Mouse (Mus musculus) megakaryocyte, embryonic 14.5 days (primary cell): ENCODE results near the gene Tulp2.
"Not testable (repeated sequence)": the region's sequence is repeated elsewhere in the genome, so short reads cannot be mapped to it uniquely, and the experiment has no call there.

Source experiments
- FLI1 ChIP-seq: IDR thresholded peaks from 2 replicates; pipeline ENCODE4 v1.6.1; 2012; ENCODE audit warnings: low read length, inconsistent platforms, mixed read lengths
- GATA1 ChIP-seq: IDR thresholded peaks from 3 replicates; pipeline ENCODE4 v1.6.1; 2012; ENCODE audit warnings: mixed read lengths, low read length, inconsistent platforms, borderline replicate concordance

- not testable (repeated sequence) for TF ChIP-seq GATA1, FLI1
These were observed 3.3 kb downstream of the Tulp2 start for GRCm38 (mm10) chr7:45484985-45485384.
